Mouse (Mus musculus) heart, postnatal 25 days (tissue): Measurements from ENCODE around the gene Cwc27. TPM values are rescaled to one million over a fixed set of nuclear protein-coding genes. Genes with fewer than 3 reads are reported as not detected.

Experiments
- DNase-seq: peaks from one replicate; pipeline ENCODE4 v3.0.0; 2022; ENCODE audit warnings: low spot score
- intact Hi-C: fragments of 180-260 bp; cut with DNase I; formaldehyde crosslinking; loops from one replicate; pipeline ENCODE4 v1.15.1; 2025
- total RNA-seq, 2 experiments: library from RNA; stranded (reverse); gene quantifications; 2 replicates each; pipeline ENCODE4 v1.2.3; 2021

Gene Cwc27
- 10 to 100 TPM; 15.6 to 15.7 TPM for total RNA-seq

GRCm38 (mm10) chr13:104816635-104817571 lies at the start of gene Cwc27:
Gene Cwc27, minus strand, starts transcription at chr13:104817142.
- intact Hi-C loops, result loop anchor here (5.0 kb wide), 1 partner anchor 235 kb away; the partner anchor contains the start of gene Rgs7bp
- peak; percentile 62 for DNase-seq

- no peak for DNase-seq
- intact Hi-C loops, result no loop called here
Measured at GRCm38 (mm10) chr13:104866726-104867125, 49.8 kb upstream of the Cwc27 start.

- intact Hi-C loops, result no loop called here
- DNase-seq, result no peak
Measured at GRCm38 (mm10) chr13:104863127-104863979, 46.4 kb upstream of the Cwc27 start, which contains the start of gene Shisal2b. Gene Shisal2b, minus strand, starts transcription at chr13:104863893.

GRCm38 (mm10) chr13:104853645-104854044 lies 36.7 kb upstream of the Cwc27 start:
- intact Hi-C loops, result no loop called here
- DNase-seq, result no peak

GRCm38 (mm10) chr13:104843295-104844089 lies 26.6 kb upstream of the Cwc27 start:
- no peak for DNase-seq
- intact Hi-C loops, result no loop called here

GRCm38 (mm10) chr13:104841937-104842336 lies 25.0 kb upstream of the Cwc27 start:
- intact Hi-C loops, result no loop called here
- DNase-seq, result no peak

- no peak for DNase-seq
- intact Hi-C loops, result no loop called here
Measured at GRCm38 (mm10) chr13:104837628-104838027, 20.7 kb upstream of the Cwc27 start.

- DNase-seq, result no peak
Measured at GRCm38 (mm10) chr13:104832811-104833210, 15.9 kb upstream of the Cwc27 start.

GRCm38 (mm10) chr13:104825470-104825869 lies 8.5 kb upstream of the Cwc27 start:
- intact Hi-C loops, result no loop called here
- DNase-seq, result no peak

More at GRCm38 (mm10) chr13:104832811-104833210, 15.9 kb upstream of the Cwc27 start:
- intact Hi-C loops, result no loop called here

- intact Hi-C loops, result no loop called here
- no peak for DNase-seq
Measured at GRCm38 (mm10) chr13:104822411-104822838, 5.5 kb upstream of the Cwc27 start.

- intact Hi-C loops, result no loop called here
Measured at GRCm38 (mm10) chr13:104821908-104822307, 5.0 kb upstream of the Cwc27 start.

GRCm38 (mm10) chr13:104821192-104821591 lies 4.2 kb upstream of the Cwc27 start:
- intact Hi-C loops, result no loop called here

More at GRCm38 (mm10) chr13:104821908-104822307, 5.0 kb upstream of the Cwc27 start:
- DNase-seq, result no peak

GRCm38 (mm10) chr13:104817696-104818095 lies 754 bp upstream of the Cwc27 start:
- DNase-seq, result no peak
- intact Hi-C loops, result loop anchor here (5.0 kb wide), 1 partner anchor 235 kb away; the partner anchor contains the start of gene Rgs7bp

More at GRCm38 (mm10) chr13:104821192-104821591, 4.2 kb upstream of the Cwc27 start:
- DNase-seq, result no peak

GRCm38 (mm10) chr13:104816270-104816634 lies 690 bp downstream of the Cwc27 start:
- intact Hi-C loops, result loop anchor here (5.0 kb wide), 1 partner anchor 236 kb away; the partner anchor contains the start of gene Rgs7bp
- no peak for DNase-seq

GRCm38 (mm10) chr13:104805681-104806080 lies 11.3 kb downstream of the Cwc27 start:
- DNase-seq, result no peak
- intact Hi-C loops, result loop anchor here (1.0 kb wide), 1 partner anchor 135 kb away; no protein-coding TSS in a partner anchor

GRCm38 (mm10) chr13:104799566-104800182 lies 17.3 kb downstream of the Cwc27 start:
- no peak for DNase-seq
- intact Hi-C loops, result no loop called here

- intact Hi-C loops, result no loop called here
Measured at GRCm38 (mm10) chr13:104799067-104799466, 17.9 kb downstream of the Cwc27 start.

GRCm38 (mm10) chr13:104794421-104794820 lies 22.5 kb downstream of the Cwc27 start:
- intact Hi-C loops, result no loop called here

More at GRCm38 (mm10) chr13:104799067-104799466, 17.9 kb downstream of the Cwc27 start:
- no peak for DNase-seq

GRCm38 (mm10) chr13:104792184-104792583 lies 24.8 kb downstream of the Cwc27 start, which contains the start of gene Srek1ip1:
Gene Srek1ip1, plus strand, starts transcription at chr13:104792484.
- intact Hi-C loops, result no loop called here

More at GRCm38 (mm10) chr13:104794421-104794820, 22.5 kb downstream of the Cwc27 start:
- DNase-seq, result no peak

More at GRCm38 (mm10) chr13:104792184-104792583, 24.8 kb downstream of the Cwc27 start, which contains the start of gene Srek1ip1:
- no peak for DNase-seq
